Mouse (Mus musculus) liver, adult 2 months (tissue): ENCODE results near the gene Ppp1r37. TPM values are rescaled to one million over a fixed set of nuclear protein-coding genes. Genes with fewer than 3 reads are reported as not detected.

Experiments
- DNase-seq: peaks from one replicate; pipeline ENCODE4 v3.0.0-alpha.2; 2011; ENCODE audit warnings: low read depth, low spot score; ENCODE audit errors: extremely low read depth
- H3K27ac ChIP-seq: fragments of 200-500 bp; replicated peaks from 2 replicates; pipeline ENCODE4 v1.5.1; 2012; ENCODE audit warnings: low read depth, mild to moderate bottlenecking, control low read depth, inconsistent platforms, low read length; ENCODE audit not compliant: insufficient read depth
- H3K27me3 ChIP-seq: fragments of 200-500 bp; 2 replicates; pipeline ENCODE4 v1.6.1; 2012; ENCODE audit warnings: mild to moderate bottlenecking, moderate library complexity, low read length, inconsistent platforms; ENCODE audit not compliant: control insufficient read depth, insufficient read depth
- H3K36me3 ChIP-seq: fragments of 200-500 bp; 2 replicates; pipeline ENCODE4 v1.6.1; 2012; ENCODE audit warnings: low read length, inconsistent platforms; ENCODE audit not compliant: control insufficient read depth, insufficient read depth
- H3K4me1 ChIP-seq: fragments of 200-500 bp; 2 replicates; pipeline ENCODE4 v1.6.1; 2011; ENCODE audit warnings: low read length; ENCODE audit not compliant: control insufficient read depth, insufficient read depth
- H3K4me3 ChIP-seq: fragments of 200-500 bp; 2 replicates; pipeline ENCODE4 v1.5.1; 2011; ENCODE audit warnings: low read depth, mild to moderate bottlenecking, control low read depth, low read length, moderate library complexity; ENCODE audit not compliant: insufficient read depth
- H3K79me2 ChIP-seq: fragments of 200-500 bp; 2 replicates; pipeline ENCODE4 v1.6.1; 2012; ENCODE audit warnings: inconsistent platforms, mild to moderate bottlenecking, low read length, moderate library complexity; ENCODE audit not compliant: control insufficient read depth, insufficient read depth
- H3K9ac ChIP-seq: fragments of 200-500 bp; 2 replicates; pipeline ENCODE4 v1.6.1; 2012; ENCODE audit warnings: low read depth, mild to moderate bottlenecking, control low read depth, inconsistent platforms, low read length
- CTCF ChIP-seq: fragments of 200-500 bp; IDR thresholded peaks from 2 replicates; pipeline ENCODE4 v1.5.1; 2011; ENCODE audit warnings: low read depth, low read length, control low read depth
- POLR2A ChIP-seq: fragments of 200-500 bp; IDR thresholded peaks from 2 replicates; pipeline ENCODE4 v1.6.1; 2011; ENCODE audit warnings: low read length, control low read depth; ENCODE audit not compliant: insufficient read depth; ENCODE audit errors: extremely low read depth
- WGBS: fragments of 180-500 bp; shearing (Covaris S2); methylation state at CpG from one replicate; pipeline ENCODE4 v1.1.7; 2018; 5-methylcytosine and 5-hydroxymethylcytosine counted together
- polyA plus RNA-seq: library from polyadenylated mRNA; depleted of rRNA; stranded (reverse); fragments of >200 nt; gene quantifications from 2 replicates; pipeline ENCODE4 v1.2.3, GENCODE M21; 2012
- total RNA-seq: library from RNA; depleted of rRNA; stranded (reverse); fragments of >200 nt; gene quantifications from 2 replicates; pipeline ENCODE4 v1.2.3, GENCODE M21; 2014

The Ppp1r37 gene
- total and polyA plus RNA-seq, 2 experiments = 25.0 to 84.2 TPM

DNA sequence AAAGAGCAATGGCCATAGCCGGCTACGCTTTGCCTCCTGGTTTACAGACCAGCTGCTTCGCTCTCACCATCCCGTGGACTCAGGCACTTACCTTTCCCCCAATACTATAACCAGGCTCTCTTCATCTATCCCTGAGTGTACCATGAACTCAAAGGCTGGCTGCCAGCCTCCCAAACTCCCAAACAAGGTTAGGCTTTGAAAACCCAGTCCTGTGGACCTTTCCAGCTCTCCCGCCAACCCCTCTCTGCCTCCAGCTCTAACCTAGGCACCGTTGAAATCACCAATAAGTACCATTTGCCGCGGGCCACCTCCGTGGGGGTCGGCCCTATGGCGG lies 1.5 kb downstream of the Ppp1r37 start:
- under 1% methylated on average over 11 of the region's 11 CpGs for WGBS
- Histone ChIP-seq H3K36me3 (peaks cover 3% of the 10 kb centered on the region; the same call in 1 of the 2 replicates), H3K9ac (peak overlapping the region; percentile 97), H3K27me3 (no peaks in the 10 kb centered on the region), H3K27ac (peak overlapping the region; percentile 81), H3K4me3 (peak overlapping the region; percentile 95), H3K4me1 (peaks cover 26% of the 10 kb centered on the region), H3K79me2 (peaks cover 42% of the 10 kb centered on the region)
- no peak for TF ChIP-seq POLR2A
- no peak for TF ChIP-seq CTCF
- DNase-seq = peak; percentile 79

- peak overlapping the region; percentile 81 for H3K27ac ChIP-seq
- H3K36me3 ChIP-seq = peaks cover 5% of the 10 kb centered on the region; the same call in 1 of the 2 replicates
- peaks cover 26% of the 10 kb centered on the region for H3K4me1 ChIP-seq
- peaks cover 49% of the 10 kb centered on the region for H3K79me2 ChIP-seq
- peak overlapping the region; percentile 97 for H3K9ac ChIP-seq
- H3K27me3 ChIP-seq = no peaks in the 10 kb centered on the region
- WGBS = 2% methylated on average over 11 of the region's 11 CpGs
- TF ChIP-seq CTCF = no peak
- DNase-seq = peak; percentile 72
- H3K4me3 ChIP-seq = peak overlapping the region; percentile 95
Observed at GRCm38 (mm10) chr7:19560491-19561260, 2.2 kb downstream of the Ppp1r37 start.

GRCm38 (mm10) chr7:19558965-19559364 lies 3.9 kb downstream of the Ppp1r37 start:
- Histone ChIP-seq H3K79me2 (peaks cover 60% of the 10 kb centered on the region), H3K27ac (no peak overlapping the region), H3K4me1 (peaks cover 30% of the 10 kb centered on the region), H3K36me3 (0 out of 2 replicates have a peak, but pooled peaks cover 2% of the 10 kb centered on the region), H3K9ac (no peak overlapping the region), H3K4me3 (no peak overlapping the region), H3K27me3 (no peaks in the 10 kb centered on the region)
- DNase-seq = no peak
- TF ChIP-seq POLR2A (no peak), CTCF (peak; percentile 43; the same call in 1 of the 2 replicates)
- 67% methylated on average over 2 of the region's 2 CpGs for whole genome bisulfite sequencing

DNA sequence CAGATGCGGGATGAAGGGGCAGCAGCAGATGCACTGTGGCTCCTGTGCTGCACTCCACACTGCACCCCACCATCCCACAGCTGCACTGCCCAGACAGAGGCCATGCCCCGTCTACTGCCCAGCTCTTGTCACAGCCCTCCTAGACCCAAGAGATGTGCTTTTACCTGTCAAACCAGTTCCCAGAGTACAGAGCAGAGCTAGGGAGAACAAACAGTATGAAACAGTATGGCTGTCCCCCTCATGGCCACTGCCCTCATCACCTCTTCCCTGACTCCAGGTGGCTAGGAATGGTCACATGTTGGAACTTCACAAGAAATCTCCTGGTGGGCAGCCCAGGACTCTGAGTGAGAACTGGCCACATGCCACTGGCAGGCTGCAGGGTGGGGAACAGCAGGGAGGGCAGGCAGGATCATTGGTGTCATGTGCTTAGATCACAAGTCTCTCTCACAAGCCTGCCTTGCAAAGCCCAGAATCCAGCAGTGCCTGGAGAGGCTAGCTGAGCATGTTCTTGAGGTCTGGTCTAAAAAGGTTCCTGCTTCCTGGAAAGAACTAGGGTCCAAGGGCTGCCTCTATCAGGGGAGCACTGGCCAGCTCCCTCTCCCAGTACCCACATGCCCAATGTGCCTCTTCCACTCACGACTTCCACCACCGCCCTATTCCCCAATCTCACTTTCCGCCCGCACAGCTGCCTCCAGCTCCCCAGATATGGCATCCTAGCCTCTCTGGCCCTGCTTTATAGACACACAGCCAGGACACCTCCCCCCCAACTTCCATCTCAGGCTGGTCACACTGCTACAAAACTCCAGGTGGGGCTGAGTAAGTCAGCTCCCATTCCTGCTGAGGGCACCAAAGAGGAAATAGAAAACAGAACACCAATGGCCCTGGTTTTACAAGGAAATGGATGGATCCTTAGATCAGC lies 4.6 kb downstream of the Ppp1r37 start:
- WGBS = 92% methylated on average over 6 of the region's 6 CpGs
- H3K27ac ChIP-seq = no peak overlapping the region
- DNase-seq = no peak
- H3K27me3 ChIP-seq = no peaks in the 10 kb centered on the region
- no peak overlapping the region for H3K4me3 ChIP-seq
- H3K9ac ChIP-seq = no peak overlapping the region
- TF ChIP-seq POLR2A = no peak
- TF ChIP-seq CTCF = no peak
- peaks cover 33% of the 10 kb centered on the region for H3K4me1 ChIP-seq
- peaks cover 64% of the 10 kb centered on the region for H3K79me2 ChIP-seq
- 0 out of 2 replicates have a peak, but pooled peaks cover 2% of the 10 kb centered on the region for H3K36me3 ChIP-seq

GRCm38 (mm10) chr7:19557086-19557485 lies 5.8 kb downstream of the Ppp1r37 start:
- Histone ChIP-seq H3K27me3 (no peaks in the 10 kb centered on the region), H3K9ac (no peak overlapping the region), H3K79me2 (peaks cover 65% of the 10 kb centered on the region), H3K4me1 (peaks cover 43% of the 10 kb centered on the region), H3K4me3 (no peak overlapping the region), H3K36me3 (0 out of 2 replicates have a peak, but pooled peaks cover 2% of the 10 kb centered on the region), H3K27ac (no peak overlapping the region)
- peak; percentile 41 for DNase-seq
- 25% methylated on average over 2 of the region's 2 CpGs for WGBS
- no peak for TF ChIP-seq POLR2A
- TF ChIP-seq CTCF = no peak
